Mouse (Mus musculus) mesoderm, embryonic 11.5 days (tissue): Measurements from ENCODE around the gene Hck.

Source experiments
- DNase-seq: peaks from one replicate; pipeline ENCODE4 v3.0.0-alpha.2; 2012; ENCODE audit warnings: low read depth, low spot score

Gene Hck

DNA sequence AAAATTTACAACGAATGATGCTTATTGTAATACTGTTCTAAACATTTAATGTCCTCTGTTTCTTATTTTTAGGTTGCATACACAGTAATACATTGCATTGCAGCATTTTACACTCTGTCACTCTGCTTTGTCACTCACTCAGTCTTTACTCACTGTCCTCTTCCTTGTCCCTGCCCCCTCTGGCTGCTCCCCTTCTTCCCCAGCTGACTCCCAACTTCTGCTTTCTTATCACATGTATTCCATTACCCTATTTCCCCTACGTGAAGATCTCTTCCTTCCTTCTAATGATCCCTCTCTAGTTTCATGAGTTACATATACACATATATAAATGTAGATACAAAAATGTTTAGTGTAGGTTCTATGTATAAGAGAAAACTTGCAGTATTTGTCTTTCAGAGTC is 90.8 kb downstream of the Hck start:
- no peak for DNase-seq
